Mouse (Mus musculus): ENCODE results near the gene Pycr2. TPM values are rescaled to one million over a fixed set of nuclear protein-coding genes. Genes with fewer than 3 reads are reported as not detected.

The Pycr2 gene
- polyA plus RNA-seq, 1 experiment from 2014 or later, result 80.7 TPM

DNA sequence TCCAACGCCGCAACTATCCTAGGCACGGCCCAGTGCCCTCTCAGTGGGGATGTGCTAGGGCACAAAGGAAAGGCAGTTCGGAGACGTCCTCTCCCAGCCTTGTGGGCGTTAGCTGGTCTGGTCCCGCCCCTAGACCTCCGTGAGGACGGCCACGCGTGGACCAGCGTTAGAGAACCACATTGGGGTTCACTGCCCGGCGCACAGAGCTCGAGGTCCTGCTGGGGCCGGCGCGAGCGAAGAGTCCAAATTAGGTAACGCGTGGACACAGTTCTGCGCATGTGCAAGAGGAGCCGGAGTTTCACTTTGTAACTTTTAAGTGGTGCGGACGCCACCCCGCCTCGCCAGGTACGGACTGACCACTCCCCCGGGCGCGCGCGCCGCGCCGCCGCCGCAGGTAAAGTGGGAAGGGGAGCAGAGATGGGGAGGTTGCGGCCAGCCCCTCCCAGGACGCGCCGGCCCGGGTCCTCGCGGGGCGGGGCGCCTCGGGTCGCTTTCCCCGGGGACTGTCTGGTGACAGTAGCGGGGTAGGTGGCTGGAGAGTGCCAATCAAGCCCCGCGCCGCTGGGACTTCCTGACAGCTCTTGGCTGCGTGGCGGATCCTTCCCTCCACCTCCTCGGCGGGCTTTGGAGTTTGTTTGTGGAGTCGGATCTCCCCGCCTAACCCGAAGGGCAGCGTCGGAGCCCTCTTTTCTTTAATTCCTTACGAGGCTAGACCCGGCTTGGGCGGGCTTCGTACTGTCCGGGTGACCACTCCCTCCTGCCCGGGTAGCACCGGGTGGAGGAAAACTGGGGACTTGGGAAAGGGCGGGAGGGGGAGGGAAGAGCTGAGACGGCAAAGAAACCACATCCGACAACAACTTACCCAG, 38.3 kb downstream of the Pycr2 start, which contains the start of gene Tmem63a:
TSS of gene Tmem63a (plus strand) at position 179 of the 866 bp plus-strand sequence.
- H3K27ac ChIP-seq (ENCODE audit: low read length), result peak within 1 kb of the TSS; percentile 70
- no peaks in the 10 kb centered on the region for H3K9me3 ChIP-seq (ENCODE audit: control insufficient read depth, low read length)
- H3K4me3 ChIP-seq (ENCODE audit: low read length), result peak within 1 kb of the TSS; percentile 87
- H3K4me2 ChIP-seq (ENCODE audit: low read depth, low read length), result peak within 1 kb of the TSS; percentile 89
- H3K4me1 ChIP-seq (replicated peaks; ENCODE audit: control insufficient read depth, insufficient read depth, low read length), result peaks cover 24% of the 10 kb centered on the region
- ATAC-seq (ENCODE audit: low read depth), result peak; percentile 78
- under 1% methylated on average over 72 of the region's 73 CpGs for WGBS
- peaks cover 2% of the 10 kb centered on the region; the same call in 1 of the 2 replicates for H3K27me3 ChIP-seq (ENCODE audit: control insufficient read depth, insufficient read depth, low read depth, low read length)
- H3K9ac ChIP-seq (ENCODE audit: low read length), result peak within 1 kb of the TSS; percentile 79
- 0 out of 2 replicates have a peak, but pooled peaks cover 2% of the 10 kb centered on the region for H3K36me3 ChIP-seq (ENCODE audit: control insufficient read depth, insufficient read depth, low read length)

DNA sequence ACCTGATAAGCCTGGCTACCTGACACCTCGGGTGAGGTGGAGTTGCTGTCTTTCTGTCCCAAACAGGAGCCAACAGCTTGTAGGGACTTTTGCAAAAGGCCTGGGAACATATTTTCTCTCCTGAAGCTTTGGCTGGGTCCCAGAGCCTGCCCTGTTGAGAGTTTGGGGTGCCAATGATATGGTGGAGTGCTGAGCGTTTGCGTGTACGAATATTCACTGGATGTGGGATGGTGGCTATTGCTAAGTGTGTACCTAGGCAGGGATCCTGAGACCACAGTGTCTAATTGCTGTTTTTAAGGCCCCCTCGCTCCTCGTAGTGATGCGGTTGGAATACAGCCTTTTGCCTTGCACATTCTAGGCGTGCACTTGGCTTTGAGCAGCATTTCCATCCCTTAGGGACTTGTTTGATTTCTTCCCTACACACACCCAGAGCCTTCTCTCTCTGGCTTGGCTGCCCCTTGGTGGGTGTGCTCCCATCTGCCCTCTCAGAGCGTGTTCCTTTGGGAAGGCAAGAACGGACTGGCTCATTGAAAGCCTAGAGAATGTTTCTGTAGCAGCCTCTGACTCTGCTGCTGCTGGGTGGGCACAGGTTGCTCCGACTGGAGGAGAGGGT, 39.0 kb downstream of the Pycr2 start:
- Histone ChIP-seq H3K4me2 (ENCODE audit: low read depth, low read length) (peak overlapping the region; percentile 89), H3K27ac (ENCODE audit: low read length) (peak overlapping the region; percentile 70), H3K4me1 (replicated peaks; ENCODE audit: control insufficient read depth, insufficient read depth, low read length) (peaks cover 24% of the 10 kb centered on the region), H3K4me3 (ENCODE audit: low read length) (peak overlapping the region; percentile 87), H3K9me3 (ENCODE audit: control insufficient read depth, low read length) (no peaks in the 10 kb centered on the region), H3K9ac (ENCODE audit: low read length) (peak overlapping the region; percentile 79), H3K36me3 (ENCODE audit: control insufficient read depth, insufficient read depth, low read length) (0 out of 2 replicates have a peak, but pooled peaks cover 3% of the 10 kb centered on the region), H3K27me3 (ENCODE audit: control insufficient read depth, insufficient read depth, low read depth, low read length) (no peaks in the 10 kb centered on the region)
- WGBS, result 45% methylated on average over 11 of the region's 11 CpGs
- no peak for ATAC-seq (ENCODE audit: low read depth)

DNA sequence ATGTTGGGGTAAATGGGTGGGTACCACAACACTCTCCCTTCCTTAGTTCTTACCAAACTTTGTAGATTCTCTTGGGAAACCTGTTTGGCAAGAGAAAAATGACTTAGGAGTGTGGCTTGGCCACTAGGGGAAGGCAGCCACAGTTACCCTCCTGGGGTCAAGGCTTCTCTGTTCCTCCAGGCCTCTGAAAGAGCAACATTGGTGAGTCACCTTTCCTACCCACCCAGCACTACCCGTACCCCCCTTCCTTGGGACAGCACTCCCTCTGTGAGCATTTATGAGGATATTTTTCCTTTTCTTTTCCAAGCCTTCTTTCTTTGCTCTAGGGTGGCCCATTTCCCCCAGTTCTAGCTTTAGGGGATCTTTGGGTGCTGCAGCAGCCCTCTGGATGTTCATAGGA, 39.8 kb downstream of the Pycr2 start:
- Histone ChIP-seq H3K4me2 (ENCODE audit: low read depth, low read length) (no peak overlapping the region), H3K27me3 (ENCODE audit: control insufficient read depth, insufficient read depth, low read depth, low read length) (no peaks in the 10 kb centered on the region), H3K4me3 (ENCODE audit: low read length) (no peak overlapping the region), H3K9ac (ENCODE audit: low read length) (no peak overlapping the region), H3K9me3 (ENCODE audit: control insufficient read depth, low read length) (no peaks in the 10 kb centered on the region), H3K36me3 (ENCODE audit: control insufficient read depth, insufficient read depth, low read length) (0 out of 2 replicates have a peak, but pooled peaks cover 3% of the 10 kb centered on the region), H3K27ac (ENCODE audit: low read length) (no peak overlapping the region), H3K4me1 (replicated peaks; ENCODE audit: control insufficient read depth, insufficient read depth, low read length) (peaks cover 24% of the 10 kb centered on the region)
- no peak for ATAC-seq (ENCODE audit: low read depth)
- whole genome bisulfite sequencing, result 56% methylated on average over 1 of the region's 1 CpGs

DNA sequence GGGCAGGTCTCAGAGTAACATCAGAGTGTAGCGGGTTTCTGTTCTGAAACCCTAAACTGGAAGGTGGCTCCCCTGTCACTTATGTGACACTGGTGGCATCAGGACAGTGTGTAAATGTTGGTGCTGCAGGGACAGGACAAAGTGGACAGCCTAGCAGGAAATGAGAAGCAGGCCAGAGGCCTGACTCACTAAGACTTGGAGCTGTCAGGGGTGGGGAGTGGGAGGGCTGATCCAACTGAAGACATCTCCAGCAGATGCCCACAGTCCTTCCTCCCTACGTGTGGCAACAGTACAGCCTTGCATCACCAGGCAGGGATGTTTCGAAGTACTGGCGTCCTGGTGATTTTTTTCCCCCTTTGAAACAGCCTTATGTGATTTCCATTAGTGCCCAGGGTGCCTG, 40.5 kb downstream of the Pycr2 start:
- peaks cover 24% of the 10 kb centered on the region for H3K4me1 ChIP-seq (replicated peaks; ENCODE audit: control insufficient read depth, insufficient read depth, low read length)
- H3K9me3 ChIP-seq (ENCODE audit: control insufficient read depth, low read length), result no peaks in the 10 kb centered on the region
- ATAC-seq (ENCODE audit: low read depth), result no peak
- H3K4me3 ChIP-seq (ENCODE audit: low read length), result no peak overlapping the region
- peak overlapping the region; percentile 36; the same call in 1 of the 2 replicates for H3K27ac ChIP-seq (ENCODE audit: low read length)
- no peaks in the 10 kb centered on the region for H3K27me3 ChIP-seq (ENCODE audit: control insufficient read depth, insufficient read depth, low read depth, low read length)
- 0 out of 2 replicates have a peak, but pooled peaks cover 3% of the 10 kb centered on the region for H3K36me3 ChIP-seq (ENCODE audit: control insufficient read depth, insufficient read depth, low read length)
- H3K9ac ChIP-seq (ENCODE audit: low read length), result no peak overlapping the region
- WGBS, result 77% methylated on average over 4 of the region's 4 CpGs
- no peak overlapping the region for H3K4me2 ChIP-seq (ENCODE audit: low read depth, low read length)

DNA sequence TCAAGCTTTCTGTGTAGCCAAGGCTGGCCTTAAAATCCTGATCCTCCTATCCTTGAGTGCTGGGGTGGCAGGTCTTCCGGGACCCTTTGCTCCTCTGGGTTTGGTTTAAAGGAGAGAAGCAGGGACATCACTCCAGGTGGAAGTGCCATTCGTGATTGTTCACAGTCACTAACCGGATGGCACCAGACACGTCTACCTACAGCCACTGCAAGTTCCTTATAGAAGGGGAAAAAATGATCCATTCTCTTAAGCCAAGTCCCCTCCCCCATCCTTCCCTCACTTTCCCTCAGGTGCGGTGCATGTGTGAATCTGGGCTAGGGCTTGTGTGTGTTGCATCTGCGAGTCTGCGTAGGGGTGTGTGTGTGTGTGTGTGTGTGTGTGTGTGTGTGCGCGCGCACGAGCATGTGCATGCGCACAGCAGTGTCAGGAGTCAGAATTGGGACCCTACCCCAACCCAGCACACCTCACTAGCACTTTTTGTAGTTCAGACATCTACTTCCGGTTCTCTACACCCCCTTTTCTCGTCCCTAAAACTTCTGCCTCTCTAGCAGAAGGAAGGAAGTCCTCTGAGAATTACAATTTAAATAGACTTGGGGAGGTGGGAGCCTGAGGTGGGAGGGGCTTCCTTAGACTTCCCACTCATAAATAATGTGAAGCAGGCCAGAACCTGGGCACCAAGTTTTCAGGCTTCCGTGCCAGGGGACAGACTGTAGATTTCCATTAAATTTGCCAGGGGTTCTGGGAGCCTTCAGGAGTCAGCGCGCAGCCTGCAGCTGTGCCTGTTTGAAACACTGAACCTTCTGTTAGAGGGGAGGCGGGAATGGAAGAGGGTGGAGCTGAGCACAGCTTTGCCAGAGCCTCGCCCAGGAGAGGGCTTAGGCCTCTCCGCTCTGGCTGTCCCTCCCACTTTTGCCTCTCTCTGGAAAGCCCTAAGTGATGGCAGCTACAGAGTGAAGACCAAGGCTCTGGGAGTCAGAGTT, 41.2 kb downstream of the Pycr2 start:
- Histone ChIP-seq H3K36me3 (ENCODE audit: control insufficient read depth, insufficient read depth, low read length) (0 out of 2 replicates have a peak, but pooled peaks cover 8% of the 10 kb centered on the region), H3K27ac (ENCODE audit: low read length) (peak overlapping the region; percentile 62), H3K4me2 (ENCODE audit: low read depth, low read length) (peak overlapping the region; percentile 45), H3K27me3 (ENCODE audit: control insufficient read depth, insufficient read depth, low read depth, low read length) (no peaks in the 10 kb centered on the region), H3K9ac (ENCODE audit: low read length) (peak overlapping the region; percentile 2), H3K4me1 (replicated peaks; ENCODE audit: control insufficient read depth, insufficient read depth, low read length) (peaks cover 24% of the 10 kb centered on the region), H3K4me3 (ENCODE audit: low read length) (no peak overlapping the region), H3K9me3 (ENCODE audit: control insufficient read depth, low read length) (no peaks in the 10 kb centered on the region)
- 24% methylated on average over 20 of the region's 20 CpGs for WGBS
- peak; percentile 80 for ATAC-seq (ENCODE audit: low read depth)

DNA sequence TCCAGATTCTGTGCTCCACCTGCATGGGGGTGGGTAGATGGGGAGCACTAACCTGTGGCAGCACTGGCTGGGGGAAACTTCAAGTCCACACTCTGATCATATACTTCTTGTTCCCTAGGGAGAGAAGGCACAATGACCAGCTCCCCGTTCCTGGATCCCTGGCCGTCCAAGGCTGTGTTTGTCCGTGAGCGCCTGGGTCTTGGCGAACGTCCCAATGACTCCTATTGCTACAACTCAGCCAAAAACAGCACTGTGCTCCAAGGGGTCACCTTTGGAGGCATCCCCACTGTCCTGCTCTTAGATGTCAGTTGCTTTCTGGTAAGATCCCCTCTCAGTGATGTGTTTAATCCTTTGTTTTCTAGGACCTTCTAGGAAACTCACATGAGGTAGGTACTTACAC, 42.4 kb downstream of the Pycr2 start:
- ATAC-seq (ENCODE audit: low read depth), result no peak
- Histone ChIP-seq H3K9ac (ENCODE audit: low read length) (peak overlapping the region; percentile 6; the same call in 1 of the 2 replicates), H3K4me2 (ENCODE audit: low read depth, low read length) (no peak overlapping the region), H3K4me1 (replicated peaks; ENCODE audit: control insufficient read depth, insufficient read depth, low read length) (peaks cover 21% of the 10 kb centered on the region), H3K27me3 (ENCODE audit: control insufficient read depth, insufficient read depth, low read depth, low read length) (no peaks in the 10 kb centered on the region), H3K27ac (ENCODE audit: low read length) (no peak overlapping the region), H3K36me3 (ENCODE audit: control insufficient read depth, insufficient read depth, low read length) (0 out of 2 replicates have a peak, but pooled peaks cover 8% of the 10 kb centered on the region), H3K4me3 (ENCODE audit: low read length) (no peak overlapping the region), H3K9me3 (ENCODE audit: control insufficient read depth, low read length) (no peaks in the 10 kb centered on the region)
- 74% methylated on average over 6 of the region's 6 CpGs for WGBS

DNA sequence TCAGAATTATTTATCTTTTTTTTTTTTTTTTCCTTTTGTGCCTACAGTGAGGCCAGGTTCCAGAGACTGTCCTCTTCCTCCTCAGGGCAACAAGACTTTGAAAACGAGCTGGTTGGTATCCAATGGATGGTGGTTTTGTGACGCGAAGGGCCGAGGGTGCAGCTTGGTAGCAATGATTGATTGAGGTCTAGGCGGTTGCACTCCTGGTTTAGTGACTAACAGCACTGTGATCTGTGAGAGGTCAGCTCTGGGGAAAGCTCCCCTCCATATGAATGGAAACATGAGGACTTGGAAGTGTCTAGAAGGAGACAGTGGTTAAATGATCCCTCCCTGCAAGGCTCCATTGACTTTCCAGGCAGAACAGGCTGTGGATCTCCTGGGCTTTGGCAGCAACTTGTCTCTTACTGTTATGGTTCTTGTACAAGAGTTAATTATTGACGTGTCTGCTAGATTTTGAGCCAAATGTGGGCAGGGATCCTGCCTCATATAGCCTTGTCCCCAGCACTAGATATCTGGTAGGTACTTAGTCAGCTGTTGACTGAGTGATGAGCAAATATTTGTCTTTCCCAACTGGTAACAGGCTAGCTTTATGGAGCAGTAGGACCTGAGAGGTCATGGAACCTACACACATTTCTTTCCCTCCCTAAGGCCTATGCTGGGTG, 48.1 kb downstream of the Pycr2 start:
- peaks cover 5% of the 10 kb centered on the region; the same call in 1 of the 2 replicates for H3K4me1 ChIP-seq (replicated peaks; ENCODE audit: control insufficient read depth, insufficient read depth, low read length)
- H3K36me3 ChIP-seq (ENCODE audit: control insufficient read depth, insufficient read depth, low read length), result peaks cover 6% of the 10 kb centered on the region; the same call in 1 of the 2 replicates
- H3K9me3 ChIP-seq (ENCODE audit: control insufficient read depth, low read length), result no peaks in the 10 kb centered on the region
- H3K27me3 ChIP-seq (ENCODE audit: control insufficient read depth, insufficient read depth, low read depth, low read length), result no peaks in the 10 kb centered on the region
- ATAC-seq (ENCODE audit: low read depth), result peak; percentile 83
- no peak overlapping the region for H3K4me2 ChIP-seq (ENCODE audit: low read depth, low read length)
- H3K4me3 ChIP-seq (ENCODE audit: low read length), result no peak overlapping the region
- H3K9ac ChIP-seq (ENCODE audit: low read length), result no peak overlapping the region
- WGBS, result 40% methylated on average over 6 of the region's 6 CpGs
- peak overlapping the region; percentile 24; the same call in 1 of the 2 replicates for H3K27ac ChIP-seq (ENCODE audit: low read length)

DNA sequence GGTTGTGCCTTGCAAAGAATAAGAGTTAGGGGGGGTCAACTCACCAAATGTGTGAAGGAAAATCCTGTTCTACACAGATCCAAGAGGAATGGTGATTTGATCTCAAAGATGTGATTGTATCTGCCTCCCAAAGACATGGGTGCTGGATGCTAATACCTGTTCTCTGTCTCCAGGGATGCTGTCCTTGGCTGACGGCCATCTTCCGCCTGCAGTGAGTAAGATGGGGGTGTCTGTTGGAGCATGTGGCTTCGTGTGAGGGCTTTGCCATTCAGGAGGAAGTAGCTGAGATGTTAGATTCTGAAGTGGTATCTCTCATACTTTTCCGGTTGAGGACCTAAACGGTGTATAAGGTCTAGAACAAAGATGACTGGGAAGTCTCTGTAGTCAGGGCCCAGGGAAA, 48.7 kb downstream of the Pycr2 start:
- Histone ChIP-seq H3K9ac (ENCODE audit: low read length) (no peak overlapping the region), H3K27me3 (ENCODE audit: control insufficient read depth, insufficient read depth, low read depth, low read length) (no peaks in the 10 kb centered on the region), H3K27ac (ENCODE audit: low read length) (peak overlapping the region; percentile 3; the same call in 1 of the 2 replicates), H3K36me3 (ENCODE audit: control insufficient read depth, insufficient read depth, low read length) (peaks cover 6% of the 10 kb centered on the region; the same call in 1 of the 2 replicates), H3K4me2 (ENCODE audit: low read depth, low read length) (no peak overlapping the region), H3K9me3 (ENCODE audit: control insufficient read depth, low read length) (no peaks in the 10 kb centered on the region), H3K4me3 (ENCODE audit: low read length) (no peak overlapping the region), H3K4me1 (replicated peaks; ENCODE audit: control insufficient read depth, insufficient read depth, low read length) (peaks cover 5% of the 10 kb centered on the region; the same call in 1 of the 2 replicates)
- WGBS, result 51% methylated on average over 5 of the region's 5 CpGs
- no peak for ATAC-seq (ENCODE audit: low read depth)
